Mouse (Mus musculus) thymus, postnatal 10 days (tissue): ENCODE data around the gene Bcl9.

Source experiments
- DNase-seq, 2 experiments: peaks; one replicate each; pipeline ENCODE4 v3.0.0; 2021; ENCODE audit warnings: low spot score in 2 of 2

The Bcl9 gene

GRCm38 (mm10) chr3:97296941-97297552, 670 bp downstream of the Bcl9 start:
- peak; percentile 25 to 35 for DNase-seq

GRCm38 (mm10) chr3:97294334-97294733, 3.4 kb downstream of the Bcl9 start:
- DNase-seq = peak; percentile 17 to 22

GRCm38 (mm10) chr3:97284878-97285277, 12.8 kb downstream of the Bcl9 start:
- DNase-seq = no peak

- no peak for DNase-seq
These were observed 13.7 kb downstream of the Bcl9 start for GRCm38 (mm10) chr3:97284056-97284455.

GRCm38 (mm10) chr3:97281426-97281825, 16.3 kb downstream of the Bcl9 start:
- no peak for DNase-seq

GRCm38 (mm10) chr3:97275708-97276107, 22.0 kb downstream of the Bcl9 start:
- no peak for DNase-seq

- DNase-seq = no peak
These were observed 23.0 kb downstream of the Bcl9 start for GRCm38 (mm10) chr3:97274516-97275230.

- DNase-seq = peak in 1 of 2 experiments; percentile 19
These were observed 23.8 kb downstream of the Bcl9 start for GRCm38 (mm10) chr3:97273876-97274275.

GRCm38 (mm10) chr3:97265667-97266415, 31.9 kb downstream of the Bcl9 start:
- DNase-seq = no peak

- no peak for DNase-seq
These were observed 35.5 kb downstream of the Bcl9 start for GRCm38 (mm10) chr3:97262235-97262634.

- no peak for DNase-seq
These were observed 41.9 kb downstream of the Bcl9 start for GRCm38 (mm10) chr3:97255706-97256339.

- DNase-seq = no peak
These were observed 42.8 kb downstream of the Bcl9 start for GRCm38 (mm10) chr3:97254861-97255465.

- no peak for DNase-seq
These were observed 43.7 kb downstream of the Bcl9 start for GRCm38 (mm10) chr3:97253823-97254600.

GRCm38 (mm10) chr3:97252896-97253295, 44.8 kb downstream of the Bcl9 start:
- no peak for DNase-seq

GRCm38 (mm10) chr3:97242629-97243167, 55.0 kb downstream of the Bcl9 start:
- DNase-seq = no peak

- DNase-seq = no peak
These were observed 55.9 kb downstream of the Bcl9 start for GRCm38 (mm10) chr3:97241826-97242225.

GRCm38 (mm10) chr3:97239793-97240192, 57.9 kb downstream of the Bcl9 start:
- no peak for DNase-seq

- no peak for DNase-seq
These were observed 58.4 kb downstream of the Bcl9 start for GRCm38 (mm10) chr3:97239316-97239715.

GRCm38 (mm10) chr3:97238521-97238920, 59.2 kb downstream of the Bcl9 start:
- DNase-seq = no peak

- DNase-seq = no peak
These were observed 60.3 kb downstream of the Bcl9 start for GRCm38 (mm10) chr3:97237403-97237802.

- no peak for DNase-seq
These were observed 62.9 kb downstream of the Bcl9 start for GRCm38 (mm10) chr3:97234797-97235196.
